Mouse (Mus musculus) brain, embryonic 14.5 days (tissue): Measurements from ENCODE around the gene Gm13279. TPM values are rescaled to one million over a fixed set of nuclear protein-coding genes. Genes with fewer than 3 reads are reported as not detected.

ENCODE experiments used
- DNase-seq: peaks from one replicate; pipeline ENCODE4 v3.0.0-alpha.2; 2011; ENCODE audit warnings: low read depth
- CTCF ChIP-seq: fragments of 200-500 bp; IDR thresholded peaks from 2 replicates; pipeline ENCODE4 v1.5.1; 2012; ENCODE audit warnings: inconsistent platforms, mild to moderate bottlenecking, moderate library complexity, borderline replicate concordance; ENCODE audit not compliant: insufficient read depth, insufficient read length; ENCODE audit errors: extremely low read depth
- POLR2A ChIP-seq: fragments of 200-500 bp; IDR thresholded peaks from 2 replicates; pipeline ENCODE4 v1.6.1; 2012; ENCODE audit warnings: mild to moderate bottlenecking, inconsistent platforms, borderline replicate concordance; ENCODE audit not compliant: poor library complexity, insufficient read depth, insufficient read length, severe bottlenecking; ENCODE audit errors: extremely low read depth
- polyA plus RNA-seq: library from polyadenylated mRNA; depleted of rRNA; stranded (reverse); fragments of >200 nt; gene quantifications from 2 replicates; pipeline ENCODE4 v1.2.3, GENCODE M21; 2012; rRNA removed

The Gm13279 gene
- polyA plus RNA-seq, 1 experiment: not detected

DNA sequence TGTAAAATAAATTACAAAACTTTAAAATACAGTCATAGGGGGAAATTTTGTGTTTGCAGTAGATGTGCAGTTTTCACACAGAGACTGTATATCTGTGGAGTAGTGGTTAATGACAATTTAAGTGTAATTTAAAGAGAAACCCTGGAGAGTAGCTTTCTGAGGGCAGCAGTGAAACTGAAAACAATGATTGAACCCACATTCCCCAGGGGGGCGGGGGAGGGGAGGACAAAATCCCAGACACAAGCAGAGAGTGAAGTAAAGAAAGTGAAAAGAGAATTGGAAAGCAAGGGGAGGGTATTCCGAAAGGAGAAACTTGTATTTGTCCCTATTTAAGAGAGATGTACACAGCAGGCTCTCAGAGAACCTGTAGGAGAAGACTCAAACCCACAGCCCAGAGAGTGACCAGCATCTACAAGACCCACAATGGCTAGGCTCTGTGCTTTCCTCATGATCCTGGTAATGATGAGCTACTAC is 44.3 kb downstream of the Gm13279 start, which contains the start of gene Ifna4:
Ifna4 (plus strand) TSS at position 424 of the 474 bp plus-strand sequence.
- no peak for TF ChIP-seq POLR2A
- TF ChIP-seq CTCF: no peak
- DNase-seq: no peak

DNA sequence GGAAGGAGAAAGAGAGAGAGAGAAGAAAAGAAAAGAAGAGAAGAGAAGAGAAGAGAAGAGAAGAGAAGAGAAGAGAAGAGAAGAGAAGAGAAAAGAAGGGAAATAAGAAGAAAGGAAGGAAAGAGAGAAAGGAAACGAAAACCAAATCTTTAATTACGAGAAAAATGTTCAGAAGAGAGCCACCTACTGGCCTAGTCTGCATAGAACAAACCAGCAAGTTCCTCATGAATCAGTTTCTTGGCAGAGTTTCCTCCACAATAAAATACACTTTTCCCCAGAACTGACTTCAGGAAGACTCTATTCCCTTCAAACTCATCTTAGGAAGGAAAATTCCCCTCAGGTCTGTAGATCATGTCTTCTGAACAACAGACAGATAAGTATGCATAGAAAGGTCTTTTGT is 48.1 kb downstream of the Gm13279 start:
- DNase-seq: no peak
- TF ChIP-seq CTCF (peak; percentile 6; the same call in 1 of the 2 replicates), POLR2A (no peak)

Other genes starting within 250 kb of the Gm13279 start
- not detected in 2 replicates for gene Ifna15, start 239.2 kb upstream of the Gm13279 start, polyA plus RNA-seq
- gene Ifna14, start 225.6 kb upstream of the Gm13279 start, polyA plus RNA-seq: not detected in 2 replicates
- not detected in 2 replicates for gene Ifna9, start 205.0 kb upstream of the Gm13279 start, polyA plus RNA-seq
- not detected in 2 replicates for gene Ifna12, start 194.0 kb upstream of the Gm13279 start, polyA plus RNA-seq
- gene C87499, start 163.0 kb upstream of the Gm13279 start, polyA plus RNA-seq: not detected in 2 replicates
- gene Ifna13, start 152.9 kb upstream of the Gm13279 start, polyA plus RNA-seq: not detected in 2 replicates
- not detected in 2 replicates for gene Ifna16, start 120.5 kb upstream of the Gm13279 start, polyA plus RNA-seq
- not detected in 2 replicates for gene Ifna2, start 113.5 kb upstream of the Gm13279 start, polyA plus RNA-seq
- not detected in 2 replicates for gene Ifnab, start 106.0 kb upstream of the Gm13279 start, polyA plus RNA-seq
- gene Gm26566, start 75.6 kb upstream of the Gm13279 start, polyA plus RNA-seq: 1.2 and 2.4 TPM in 2 replicates
- 45.5 and 69.0 TPM in 2 replicates for gene Klhl9, start 74.9 kb upstream of the Gm13279 start, polyA plus RNA-seq
- gene Gm13271, start 42.5 kb upstream of the Gm13279 start, polyA plus RNA-seq: not detected in 2 replicates
- gene Gm13283, start 37.3 kb upstream of the Gm13279 start, polyA plus RNA-seq: not detected in 2 replicates
- gene Gm13290, start 23.6 kb upstream of the Gm13279 start, polyA plus RNA-seq: not detected in 2 replicates
- not detected in 2 replicates for gene Gm13289, start 20.5 kb upstream of the Gm13279 start, polyA plus RNA-seq
- gene Gm13272, start 17.5 kb upstream of the Gm13279 start, polyA plus RNA-seq: 0.11 TPM in 1 of 2 replicates, not detected in the other
- gene Ifnz, start 15.3 kb upstream of the Gm13279 start, polyA plus RNA-seq: not detected in 2 replicates
- not detected in 2 replicates for gene Gm13276, start 11.7 kb upstream of the Gm13279 start, polyA plus RNA-seq
- gene Gm13277, start 8.8 kb upstream of the Gm13279 start, polyA plus RNA-seq: not detected in 2 replicates
- not detected in 2 replicates for gene Gm13278, start 5.8 kb upstream of the Gm13279 start, polyA plus RNA-seq
- not detected in 2 replicates for gene Gm13275, start 2.9 kb upstream of the Gm13279 start, polyA plus RNA-seq
- gene Gm13285, start 2.3 kb downstream of the Gm13279 start, polyA plus RNA-seq: not detected in 2 replicates
- gene Gm13287, start 5.9 kb downstream of the Gm13279 start, polyA plus RNA-seq: not detected in 2 replicates
- not detected in 2 replicates for gene Gm13288, start 8.1 kb downstream of the Gm13279 start, polyA plus RNA-seq
- gene Ifna7, start 18.8 kb downstream of the Gm13279 start, polyA plus RNA-seq: 0.15 TPM in 1 of 2 replicates, not detected in the other
- not detected in 2 replicates for gene Ifna11, start 22.6 kb downstream of the Gm13279 start, polyA plus RNA-seq
- not detected in 2 replicates for gene Ifna6, start 30.0 kb downstream of the Gm13279 start, polyA plus RNA-seq
- gene Ifna5, start 38.1 kb downstream of the Gm13279 start, polyA plus RNA-seq: not detected in 2 replicates
- not detected in 2 replicates for gene Ifna4, start 44.5 kb downstream of the Gm13279 start, polyA plus RNA-seq
- not detected in 2 replicates for gene Ifna1, start 52.7 kb downstream of the Gm13279 start, polyA plus RNA-seq
- gene Ifne, start 82.8 kb downstream of the Gm13279 start, polyA plus RNA-seq: not detected in 2 replicates